Mouse (Mus musculus) neural tube, embryonic 14.5 days (tissue): Measurements from ENCODE around the gene Oscp1. TPM values are rescaled to one million over a fixed set of nuclear protein-coding genes. Genes with fewer than 3 reads are reported as not detected.

Experiments
- ATAC-seq: fragments of 200-750 bp; cut with Nextera tagmentation; 2 replicates; pipeline ENCODE4 v1.8.0; 2017; ENCODE audit warnings: low read depth, mild to moderate bottlenecking, moderate TSS enrichment, moderate library complexity
- H3K27ac ChIP-seq: fragments of 300-500 bp; sonication (generic); 2 replicates; pipeline ENCODE4 v1.5.1; 2014; ENCODE audit warnings: low read depth, mild to moderate bottlenecking, control low read depth, low read length, moderate library complexity, mixed read lengths
- H3K27me3 ChIP-seq: fragments of 300-500 bp; sonication (generic); 2 replicates; pipeline ENCODE4 v1.6.1; 2014; ENCODE audit warnings: low read length; ENCODE audit not compliant: control insufficient read depth, insufficient read depth
- H3K36me3 ChIP-seq: fragments of 300-500 bp; sonication (generic); 2 replicates; pipeline ENCODE4 v1.6.1; 2014; ENCODE audit warnings: low read length, mixed read lengths; ENCODE audit not compliant: control insufficient read depth, insufficient read depth
- H3K4me1 ChIP-seq: fragments of 300-500 bp; sonication (generic); 2 replicates; pipeline ENCODE4 v1.6.1; 2014; ENCODE audit warnings: low read length; ENCODE audit not compliant: control insufficient read depth, insufficient read depth
- H3K4me2 ChIP-seq: fragments of 300-500 bp; sonication (generic); 2 replicates; pipeline ENCODE4 v1.6.1; 2014; ENCODE audit warnings: mild to moderate bottlenecking, low read depth, low read length, control low read depth
- H3K4me3 ChIP-seq: fragments of 300-500 bp; sonication (generic); 2 replicates; pipeline ENCODE4 v1.5.1; 2014; ENCODE audit warnings: low read depth, low read length, control low read depth, mixed read lengths
- H3K9ac ChIP-seq: fragments of 300-500 bp; sonication (generic); replicated peaks from 2 replicates; pipeline ENCODE4 v1.6.1; 2014; ENCODE audit warnings: low read depth, mild to moderate bottlenecking, control low read depth, low read length, mixed read lengths
- H3K9me3 ChIP-seq: fragments of 300-500 bp; sonication (generic); 2 replicates; pipeline ENCODE4 v1.6.1; 2016; ENCODE audit warnings: low read length; ENCODE audit not compliant: control insufficient read depth
- WGBS: fragments of 180-500 bp; shearing (Covaris S2); extraction: QIAGEN DNeasy Blood & Tissue Kit; methylation state at CpG from one replicate; pipeline ENCODE4 v1.1.7; 2014; 5-methylcytosine and 5-hydroxymethylcytosine counted together
- polyA plus RNA-seq: library from polyadenylated mRNA; unstranded; fragments of >200 nt; fragmentation: Nextera tagmentation; extraction: Ambion mirVana; gene quantifications from 2 replicates; pipeline ENCODE4 v1.2.1, GENCODE M21; 2014

The Oscp1 gene
- polyA plus RNA-seq, 1 experiment from 2014 or later = 40.2 TPM

DNA sequence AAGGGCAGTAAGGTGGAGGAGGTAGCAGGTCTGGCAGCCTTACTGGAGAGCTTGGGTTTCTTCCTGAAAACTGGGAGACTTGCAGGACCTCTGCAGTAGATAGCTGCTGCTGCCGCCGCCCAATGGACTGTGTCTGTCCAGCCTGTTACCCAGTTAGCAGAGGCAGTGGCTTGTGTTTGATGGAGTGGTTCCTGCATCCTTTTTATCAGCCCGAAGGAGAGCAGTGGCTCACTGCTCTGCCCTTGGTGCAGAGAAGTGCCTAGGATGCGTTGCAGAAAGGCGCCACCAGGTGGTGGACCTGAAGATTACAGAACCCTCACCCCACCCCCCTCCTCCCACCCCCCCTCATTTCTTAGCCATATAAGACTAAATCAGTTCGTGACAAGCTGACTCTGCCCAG, 55.6 kb downstream of the Oscp1 start:
- no peak overlapping the region for H3K4me3 ChIP-seq
- no peaks in the 10 kb centered on the region for H3K9me3 ChIP-seq
- no peaks in the 10 kb centered on the region for H3K36me3 ChIP-seq
- H3K9ac ChIP-seq = no peak overlapping the region
- peaks cover 25% of the 10 kb centered on the region for H3K4me1 ChIP-seq
- WGBS = 21% methylated on average over 6 of the region's 6 CpGs
- no peak for ATAC-seq
- H3K27ac ChIP-seq = no peak overlapping the region
- H3K4me2 ChIP-seq = no peak overlapping the region
- no peaks in the 10 kb centered on the region for H3K27me3 ChIP-seq

- no peak for ATAC-seq
- Histone ChIP-seq H3K36me3 (no peaks in the 10 kb centered on the region), H3K9ac (no peak overlapping the region), H3K4me1 (peaks cover 15% of the 10 kb centered on the region), H3K4me2 (no peak overlapping the region), H3K27me3 (no peaks in the 10 kb centered on the region), H3K9me3 (no peaks in the 10 kb centered on the region), H3K27ac (no peak overlapping the region), H3K4me3 (no peak overlapping the region)
- WGBS = 90% methylated on average over 9 of the region's 9 CpGs
Observed at GRCm38 (mm10) chr4:126115411-126115810, 57.0 kb downstream of the Oscp1 start.

DNA sequence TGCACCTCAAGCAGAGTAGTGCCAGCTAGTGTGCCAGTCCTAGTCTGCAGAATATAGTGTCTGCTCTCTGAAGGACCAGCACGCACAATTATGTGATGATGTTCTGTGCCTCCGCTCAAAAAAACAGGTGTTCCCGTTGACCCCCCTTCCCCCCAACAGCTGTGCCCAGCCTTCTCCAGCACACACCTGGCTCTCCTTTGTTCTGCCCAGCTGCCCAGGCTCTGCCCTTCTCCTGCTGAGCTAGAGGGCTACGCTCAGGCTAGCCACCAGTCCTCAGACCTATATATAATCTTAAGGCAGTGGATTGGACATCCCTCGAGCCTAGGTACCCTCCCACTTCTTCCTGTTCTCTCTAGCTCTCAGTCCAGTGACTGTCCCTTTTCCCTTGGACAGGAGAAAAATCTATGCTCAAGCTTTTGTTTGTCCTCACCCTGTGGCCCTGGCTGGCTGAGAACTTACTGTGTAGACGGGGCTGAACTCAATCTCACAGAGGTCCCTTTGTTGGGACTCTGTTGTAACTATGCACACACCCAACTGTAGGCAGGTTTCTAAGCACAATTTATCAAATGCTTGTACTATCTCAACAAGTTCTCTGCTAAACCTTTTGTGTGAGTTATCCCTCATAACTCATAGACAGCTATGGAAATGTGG, 57.6 kb downstream of the Oscp1 start:
- Histone ChIP-seq H3K4me1 (peaks cover 9% of the 10 kb centered on the region), H3K27ac (no peak overlapping the region)

GRCm38 (mm10) chr4:126117116-126117515, 58.8 kb downstream of the Oscp1 start:
- no peak for ATAC-seq
- H3K9ac ChIP-seq = no peak overlapping the region
- H3K4me2 ChIP-seq = no peak overlapping the region
- no peak overlapping the region for H3K4me3 ChIP-seq
- 91% methylated on average over 8 of the region's 8 CpGs for WGBS
- H3K36me3 ChIP-seq = no peaks in the 10 kb centered on the region
- H3K27ac ChIP-seq = no peak overlapping the region; the same call in 1 of the 2 replicates
- peaks cover 6% of the 10 kb centered on the region; the same call in 1 of the 2 replicates for H3K4me1 ChIP-seq
- H3K9me3 ChIP-seq = 0 out of 2 replicates have a peak, but pooled peaks cover 4% of the 10 kb centered on the region
- H3K27me3 ChIP-seq = no peaks in the 10 kb centered on the region

More for the DNA sequence above, 57.6 kb downstream of the Oscp1 start:
- H3K36me3 ChIP-seq = no peaks in the 10 kb centered on the region
- 68% methylated on average over 6 of the region's 6 CpGs for WGBS
- no peaks in the 10 kb centered on the region for H3K27me3 ChIP-seq
- no peak for ATAC-seq
- H3K9me3 ChIP-seq = no peaks in the 10 kb centered on the region
- H3K9ac ChIP-seq = no peak overlapping the region
- no peak overlapping the region for H3K4me2 ChIP-seq
- H3K4me3 ChIP-seq = no peak overlapping the region

DNA sequence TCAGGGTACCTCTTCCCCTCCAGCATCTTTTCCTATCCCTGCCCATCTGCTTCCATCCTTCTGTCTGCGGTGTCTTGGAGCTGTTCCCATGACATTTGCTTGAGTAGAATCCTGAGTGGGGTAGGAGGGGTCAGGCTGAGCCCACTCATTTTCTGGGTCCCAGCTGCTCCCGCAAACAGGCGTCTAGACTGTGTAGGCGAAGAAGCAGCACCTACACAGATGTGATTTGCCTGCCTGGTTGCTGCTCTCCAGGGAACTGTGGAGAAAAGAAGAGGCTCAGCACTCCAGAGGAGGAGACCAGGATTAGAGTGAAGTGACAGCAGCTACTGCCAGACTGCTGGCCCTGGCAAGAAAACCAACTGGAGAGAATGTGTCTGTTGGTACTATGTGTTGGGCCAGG, 60.3 kb downstream of the Oscp1 start:
- 57% methylated on average over 4 of the region's 4 CpGs for WGBS
- Histone ChIP-seq H3K4me3 (no peak overlapping the region), H3K36me3 (no peaks in the 10 kb centered on the region), H3K4me1 (peaks cover 4% of the 10 kb centered on the region; the same call in 1 of the 2 replicates), H3K27ac (no peak overlapping the region), H3K27me3 (no peaks in the 10 kb centered on the region), H3K9me3 (0 out of 2 replicates have a peak, but pooled peaks cover 4% of the 10 kb centered on the region), H3K4me2 (no peak overlapping the region), H3K9ac (no peak overlapping the region)
- no peak for ATAC-seq

DNA sequence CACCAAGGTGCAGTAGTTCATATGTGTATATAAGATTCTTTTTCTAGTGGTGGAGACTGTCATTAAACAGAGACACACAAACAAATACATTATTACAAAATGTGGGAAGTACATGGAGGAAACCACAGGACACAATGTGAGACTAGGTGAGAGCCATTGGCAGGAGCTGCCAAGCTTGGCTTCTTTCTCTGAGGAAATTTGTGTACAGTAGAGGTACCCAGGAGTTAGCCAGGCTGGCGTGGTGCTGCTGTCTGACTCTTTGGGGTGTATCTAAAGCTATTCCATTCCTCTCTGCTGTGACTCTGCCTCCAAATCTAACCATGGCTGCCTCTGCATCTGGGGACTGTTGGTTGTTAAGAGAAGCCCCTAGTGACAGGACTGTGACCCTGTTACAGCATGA, 60.7 kb downstream of the Oscp1 start:
- no peak for ATAC-seq

GRCm38 (mm10) chr4:126120052-126120451, 61.7 kb downstream of the Oscp1 start:
- 84% methylated on average over 5 of the region's 5 CpGs for WGBS
- no peak overlapping the region for H3K4me2 ChIP-seq

More for the DNA sequence above, 60.7 kb downstream of the Oscp1 start:
- Histone ChIP-seq H3K9ac (no peak overlapping the region), H3K27ac (no peak overlapping the region), H3K27me3 (no peaks in the 10 kb centered on the region), H3K4me3 (no peak overlapping the region), H3K4me1 (peaks cover 1% of the 10 kb centered on the region; the same call in 1 of the 2 replicates), H3K9me3 (0 out of 2 replicates have a peak, but pooled peaks cover 4% of the 10 kb centered on the region), H3K4me2 (no peak overlapping the region), H3K36me3 (no peaks in the 10 kb centered on the region)
- 84% methylated on average over 1 of the region's 1 CpGs for WGBS

DNA sequence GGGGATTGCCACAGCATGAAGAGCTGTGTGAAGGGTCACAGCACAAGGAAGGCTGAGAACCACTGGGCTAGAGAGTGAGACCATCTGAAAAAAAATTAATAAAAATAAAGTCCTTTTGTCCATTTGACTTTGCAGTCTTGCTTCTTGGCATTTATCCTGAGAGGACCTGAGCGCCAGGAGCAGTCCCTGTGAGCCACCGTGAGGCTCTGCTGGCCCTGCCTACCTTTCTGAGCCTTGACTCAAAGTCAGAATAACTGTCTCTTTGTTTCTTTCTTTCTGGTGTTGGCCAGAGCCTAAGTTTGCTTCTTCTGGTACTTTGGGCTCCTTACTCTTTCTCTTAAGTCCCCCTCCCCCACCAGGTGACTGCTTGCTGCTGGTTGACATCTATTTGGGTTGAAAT, 62.1 kb downstream of the Oscp1 start:
- no peak for ATAC-seq
- H3K9me3 ChIP-seq = 0 out of 2 replicates have a peak, but pooled peaks cover 4% of the 10 kb centered on the region
- 96% methylated on average over 2 of the region's 2 CpGs for WGBS
- H3K4me2 ChIP-seq = no peak overlapping the region
- no peak overlapping the region for H3K9ac ChIP-seq
- H3K27ac ChIP-seq = no peak overlapping the region
- H3K4me1 ChIP-seq = no peaks in the 10 kb centered on the region
- no peak overlapping the region for H3K4me3 ChIP-seq
- no peaks in the 10 kb centered on the region for H3K27me3 ChIP-seq
- H3K36me3 ChIP-seq = peaks cover 3% of the 10 kb centered on the region

More at GRCm38 (mm10) chr4:126120052-126120451, 61.7 kb downstream of the Oscp1 start:
- no peak overlapping the region for H3K27ac ChIP-seq
- no peak for ATAC-seq
- H3K9me3 ChIP-seq = 0 out of 2 replicates have a peak, but pooled peaks cover 4% of the 10 kb centered on the region
- no peaks in the 10 kb centered on the region for H3K4me1 ChIP-seq
- H3K36me3 ChIP-seq = peaks cover 1% of the 10 kb centered on the region
- no peak overlapping the region for H3K4me3 ChIP-seq
- no peak overlapping the region for H3K9ac ChIP-seq
- H3K27me3 ChIP-seq = no peaks in the 10 kb centered on the region

- H3K4me1 ChIP-seq = no peaks in the 10 kb centered on the region
- no peak for ATAC-seq
- no peak overlapping the region for H3K27ac ChIP-seq
- peaks cover 21% of the 10 kb centered on the region for H3K36me3 ChIP-seq
- H3K4me3 ChIP-seq = no peak overlapping the region
- WGBS = 86% methylated on average over 10 of the region's 10 CpGs
- no peak overlapping the region for H3K4me2 ChIP-seq
- no peaks in the 10 kb centered on the region for H3K27me3 ChIP-seq
- H3K9ac ChIP-seq = no peak overlapping the region
- H3K9me3 ChIP-seq = 0 out of 2 replicates have a peak, but pooled peaks cover 4% of the 10 kb centered on the region
Observed at GRCm38 (mm10) chr4:126123309-126124040, 65.1 kb downstream of the Oscp1 start.
